Mouse (Mus musculus) granulocyte monocyte progenitor cell, adult 5-6 weeks (primary cell): ENCODE measurements around the gene Slc27a2. TPM values are rescaled to one million over a fixed set of nuclear protein-coding genes. Genes with fewer than 3 reads are reported as not detected.

Experiments used
- ATAC-seq: replicated peaks from 2 replicates; pipeline ENCODE4 v1.8.0; 2016; ENCODE audit warnings: mild to moderate bottlenecking, moderate TSS enrichment, inconsistent platforms; ENCODE audit not compliant: poor library complexity, severe bottlenecking
- total RNA-seq, 2 experiments: library from RNA; stranded (forward) in 1 of 2; stranded (reverse) in 1 of 2; fragments of 200-712, 200-1000 nt in 1 of 2; fragments of >200 nt in 1 of 2; fragmentation: Nextera tagmentation in 1 of 2; gene quantifications; 2 replicates each; pipeline ENCODE4 v1.2.3; 2014 to 2017

Slc27a2 gene
- total RNA-seq, 2 experiments from 2014 or later = not detected

GRCm38 (mm10) chr2:126551244-126551890, 840 bp upstream of the Slc27a2 start:
- ATAC-seq = peak; percentile 79

GRCm38 (mm10) chr2:126551896-126552295, 311 bp upstream of the Slc27a2 start:
- peak; percentile 52 for ATAC-seq

- ATAC-seq = no peak
Measured at GRCm38 (mm10) chr2:126553291-126553639, 1.1 kb downstream of the Slc27a2 start.

GRCm38 (mm10) chr2:126555533-126555932, 3.3 kb downstream of the Slc27a2 start:
- no peak for ATAC-seq

DNA sequence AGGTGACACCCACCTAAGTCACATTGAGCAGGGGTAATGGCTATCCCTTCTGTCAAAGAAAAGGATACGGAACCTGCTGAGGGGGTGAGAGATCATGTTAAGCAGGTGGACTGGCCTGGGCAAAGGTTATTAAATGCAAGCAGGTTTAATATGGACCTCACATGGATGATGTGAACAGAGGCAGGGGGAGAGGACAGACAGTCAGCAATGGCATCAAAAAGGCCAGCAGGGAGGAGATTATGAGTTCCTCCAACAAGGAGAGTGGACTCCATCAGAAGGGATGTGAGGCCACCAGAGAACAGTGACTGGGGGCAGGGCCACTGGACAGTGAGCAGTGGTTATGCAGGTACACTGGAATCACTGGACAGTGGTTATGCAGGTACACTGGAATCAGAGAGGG, 7.9 kb downstream of the Slc27a2 start:
- ATAC-seq = no peak

DNA sequence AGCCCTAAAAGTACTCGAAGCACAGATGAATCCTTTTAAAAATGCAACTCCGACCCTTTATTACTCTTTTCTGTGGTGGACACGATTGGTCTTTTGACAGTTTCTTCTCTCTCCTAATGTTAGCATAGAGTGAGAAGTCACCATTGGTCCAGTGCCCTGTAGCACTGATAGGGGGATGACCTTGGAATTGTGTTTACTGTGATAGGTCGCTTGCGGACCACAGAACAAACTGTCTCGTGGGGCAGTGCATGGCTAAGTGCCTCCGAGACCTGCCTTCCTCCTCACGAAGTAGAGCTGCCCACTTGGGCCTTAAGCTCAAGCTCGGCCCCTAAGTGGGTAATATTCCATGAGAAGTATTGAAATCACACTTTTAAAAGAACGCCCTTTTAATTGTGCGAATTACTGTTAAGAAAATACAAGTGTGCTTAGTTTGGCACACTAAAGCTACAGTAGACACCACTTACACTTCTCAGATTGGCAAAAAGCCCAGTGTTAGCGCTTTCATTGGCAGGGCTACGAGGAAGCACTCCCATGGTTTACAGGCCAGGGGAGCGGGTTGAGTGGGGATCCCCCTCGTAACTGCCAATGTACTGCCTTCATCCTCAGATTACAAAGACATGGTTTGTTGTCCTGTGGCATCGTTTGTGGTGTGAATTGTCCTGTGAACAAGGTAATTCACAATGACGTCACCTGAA, 11.4 kb downstream of the Slc27a2 start:
- no peak for ATAC-seq

DNA sequence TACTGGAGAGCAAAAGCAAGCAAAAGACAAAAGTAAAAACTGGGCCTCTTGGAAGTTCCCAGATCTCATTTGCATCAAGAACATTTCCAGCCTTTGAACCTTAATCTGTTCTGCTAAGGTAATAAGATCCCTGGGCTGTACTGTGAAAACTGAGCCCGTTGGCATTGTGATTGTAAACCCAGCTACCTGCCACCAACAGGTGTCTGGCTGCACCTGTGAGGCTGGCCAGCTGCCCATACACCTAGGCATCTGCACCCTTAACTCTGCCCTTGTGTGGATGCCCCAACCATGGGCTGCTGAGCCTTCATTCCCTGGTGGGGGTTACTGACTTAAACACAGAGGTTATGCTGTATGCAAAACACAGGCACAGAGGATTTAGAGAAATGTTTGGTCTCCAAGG, 20.0 kb downstream of the Slc27a2 start:
- no peak for ATAC-seq

- no peak for ATAC-seq
Measured at GRCm38 (mm10) chr2:126572747-126573146, 20.5 kb downstream of the Slc27a2 start.

GRCm38 (mm10) chr2:126575391-126576176, 23.4 kb downstream of the Slc27a2 start:
- no peak for ATAC-seq

GRCm38 (mm10) chr2:126577362-126577761, 25.2 kb downstream of the Slc27a2 start:
- no peak for ATAC-seq

GRCm38 (mm10) chr2:126579282-126579681, 27.1 kb downstream of the Slc27a2 start:
- no peak for ATAC-seq

GRCm38 (mm10) chr2:126583960-126584359, 31.8 kb downstream of the Slc27a2 start:
- peak; percentile 39; the same call in 1 of the 2 replicates for ATAC-seq

GRCm38 (mm10) chr2:126584621-126585369, 32.6 kb downstream of the Slc27a2 start:
- no peak for ATAC-seq

DNA sequence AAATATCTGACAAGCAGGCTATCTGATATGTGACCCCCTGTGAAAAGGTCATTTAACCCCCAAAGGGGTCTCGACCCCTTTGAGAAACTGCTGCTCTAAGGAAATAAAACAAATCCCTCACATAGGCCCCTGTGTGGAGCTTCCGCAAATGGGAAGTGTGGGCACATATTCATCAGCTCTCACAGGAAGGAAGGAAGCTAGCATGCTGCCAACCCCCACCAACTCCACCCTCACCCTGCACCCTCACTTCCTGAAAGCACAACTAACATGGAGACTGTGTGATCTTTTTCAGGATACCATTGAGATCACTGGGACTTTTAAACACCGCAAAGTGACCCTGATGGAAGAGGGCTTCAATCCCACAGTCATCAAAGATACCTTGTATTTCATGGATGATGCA, 35.3 kb downstream of the Slc27a2 start:
- ATAC-seq = peak; percentile 89

- ATAC-seq = no peak
Measured at GRCm38 (mm10) chr2:126591304-126591703, 39.1 kb downstream of the Slc27a2 start.

- peak; percentile 88 for ATAC-seq
Measured at GRCm38 (mm10) chr2:126593831-126594610, 41.8 kb downstream of the Slc27a2 start.

- no peak for ATAC-seq
Measured at GRCm38 (mm10) chr2:126596347-126597072, 44.3 kb downstream of the Slc27a2 start.

DNA sequence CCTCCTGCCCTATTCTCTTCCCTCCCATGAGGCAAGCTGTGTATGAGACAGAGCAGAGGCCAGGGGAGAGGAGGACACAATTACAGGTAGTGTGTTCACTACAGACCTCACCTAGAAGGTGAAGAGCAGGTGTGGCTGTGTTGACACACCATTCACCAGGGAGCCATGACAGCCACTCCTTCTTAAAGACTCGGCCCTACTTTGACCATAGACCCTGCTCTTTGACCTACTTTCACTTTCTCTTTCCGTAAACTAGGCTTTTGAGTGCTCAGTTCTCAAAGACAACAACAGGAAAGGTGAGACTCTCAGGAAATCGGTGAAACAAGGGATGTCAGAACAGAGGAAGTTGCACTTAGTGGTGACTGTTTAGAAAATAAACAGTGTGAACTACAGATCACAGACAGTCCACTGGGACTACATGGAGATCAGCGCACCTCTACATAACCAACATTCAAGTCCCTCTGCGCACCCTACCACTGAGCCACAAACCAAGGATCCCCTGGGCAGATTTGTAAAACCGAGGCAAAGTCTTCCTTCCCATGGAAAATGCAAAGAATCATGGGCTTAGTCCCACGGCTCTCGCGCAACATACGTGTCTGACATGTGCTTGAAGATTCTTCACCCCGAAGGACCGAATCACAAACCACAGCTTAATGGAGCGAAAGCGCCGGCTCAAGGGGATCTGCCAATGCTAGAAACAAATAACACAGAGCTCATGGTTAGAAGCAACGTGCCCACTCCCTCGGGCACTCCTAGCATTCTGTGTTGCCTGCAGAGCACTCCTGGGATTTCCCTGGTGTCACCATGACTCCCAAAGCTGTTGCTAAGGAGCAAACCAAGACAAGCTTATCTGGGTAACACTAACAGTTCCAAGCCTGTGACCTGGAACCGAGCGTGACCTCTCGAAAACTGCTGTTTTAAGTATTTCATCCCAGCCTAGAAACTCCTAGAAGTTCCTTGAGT, 45.4 kb downstream of the Slc27a2 start:
- ATAC-seq = no peak
